Mouse (Mus musculus) testis, adult 2 months (tissue): ENCODE results near the gene Vat1l. TPM values are rescaled to one million over a fixed set of nuclear protein-coding genes. Genes with fewer than 3 reads are reported as not detected.
A peak's percentile ranks its signal among the peaks of the same experiment; 100 is the strongest.

Experiments used
- H3K27ac ChIP-seq: fragments of 200-500 bp; 2 replicates; pipeline ENCODE4 v1.5.1; 2012; ENCODE audit warnings: low read depth, low read length; ENCODE audit not compliant: control insufficient read depth, insufficient read depth
- H3K27me3 ChIP-seq: fragments of 200-500 bp; 2 replicates; pipeline ENCODE4 v1.6.1; 2012; ENCODE audit warnings: mild to moderate bottlenecking, low read length, moderate library complexity; ENCODE audit not compliant: control insufficient read depth, insufficient read depth
- H3K36me3 ChIP-seq: fragments of 200-500 bp; 2 replicates; pipeline ENCODE4 v1.6.1; 2012; ENCODE audit warnings: mild to moderate bottlenecking, low read length; ENCODE audit not compliant: control insufficient read depth, insufficient read depth
- H3K4me1 ChIP-seq: fragments of 200-500 bp; 2 replicates; pipeline ENCODE4 v1.6.1; 2012; ENCODE audit warnings: low read length; ENCODE audit not compliant: control insufficient read depth, insufficient read depth
- H3K4me3 ChIP-seq: fragments of 200-500 bp; 2 replicates; pipeline ENCODE4 v1.5.1; 2012; ENCODE audit warnings: low read depth, mild to moderate bottlenecking, low read length, moderate library complexity, mixed read lengths; ENCODE audit not compliant: control insufficient read depth
- CTCF ChIP-seq: fragments of 200-500 bp; IDR thresholded peaks from 2 replicates; pipeline ENCODE4 v1.5.1; 2012; ENCODE audit warnings: low read depth, mild to moderate bottlenecking, inconsistent platforms, low read length, moderate library complexity; ENCODE audit not compliant: control insufficient read depth, insufficient read depth, insufficient replicate concordance
- POLR2A ChIP-seq: fragments of 200-500 bp; IDR thresholded peaks from 2 replicates; pipeline ENCODE4 v1.6.1; 2012; ENCODE audit warnings: low read depth, mild to moderate bottlenecking, inconsistent platforms, low read length, moderate library complexity; ENCODE audit not compliant: control insufficient read depth
- polyA plus RNA-seq: library from polyadenylated mRNA; depleted of rRNA; stranded (reverse); fragments of >200 nt; gene quantifications from 2 replicates; pipeline ENCODE4 v1.2.3, GENCODE M21; 2012

The Vat1l gene
- polyA plus RNA-seq, 1 experiment = 0.41 TPM

GRCm38 (mm10) chr8:114335721-114336120 lies 130.3 kb downstream of the Vat1l start:
- no peak overlapping the region for H3K4me3 ChIP-seq
- TF ChIP-seq POLR2A (no peak), CTCF (no peak)
- H3K4me1 ChIP-seq = no peaks in the 10 kb centered on the region
- no peaks in the 10 kb centered on the region for H3K36me3 ChIP-seq
- H3K27ac ChIP-seq = no peak overlapping the region
- no peaks in the 10 kb centered on the region for H3K27me3 ChIP-seq

- TF ChIP-seq POLR2A (no peak), CTCF (peak; percentile 75; the same call in 1 of the 2 replicates)
- no peak overlapping the region for H3K27ac ChIP-seq
- H3K4me3 ChIP-seq = no peak overlapping the region
- H3K36me3 ChIP-seq = no peaks in the 10 kb centered on the region
- H3K4me1 ChIP-seq = no peaks in the 10 kb centered on the region
- no peaks in the 10 kb centered on the region for H3K27me3 ChIP-seq
Observed at GRCm38 (mm10) chr8:114342276-114342675, 136.9 kb downstream of the Vat1l start.

DNA sequence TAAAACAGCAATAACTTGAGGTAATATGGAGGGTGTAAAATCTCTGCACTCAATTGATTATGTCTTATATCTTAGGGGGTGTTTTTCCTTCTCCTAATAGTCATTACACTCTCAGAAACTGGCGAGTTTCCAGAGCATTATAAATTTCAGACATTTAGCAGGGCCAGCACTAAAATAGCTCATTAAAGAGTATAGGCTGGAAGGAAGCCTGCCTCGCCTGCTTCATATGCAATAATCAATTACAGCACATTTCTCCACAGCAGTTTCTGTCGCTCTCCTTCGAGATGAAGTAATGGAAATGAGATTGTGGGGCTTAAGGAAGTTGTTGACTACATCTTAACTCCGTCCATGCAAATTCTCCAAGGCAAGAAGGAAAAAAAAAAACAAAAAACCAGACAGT lies 139.4 kb downstream of the Vat1l start:
- Histone ChIP-seq H3K4me3 (no peak overlapping the region), H3K27me3 (no peaks in the 10 kb centered on the region), H3K4me1 (no peaks in the 10 kb centered on the region), H3K36me3 (no peaks in the 10 kb centered on the region), H3K27ac (no peak overlapping the region)
- TF ChIP-seq POLR2A = no peak
- TF ChIP-seq CTCF = no peak

- Histone ChIP-seq H3K36me3 (no peaks in the 10 kb centered on the region), H3K27ac (no peak overlapping the region), H3K4me1 (no peaks in the 10 kb centered on the region), H3K4me3 (no peak overlapping the region), H3K27me3 (no peaks in the 10 kb centered on the region)
- TF ChIP-seq CTCF (no peak), POLR2A (no peak)
Observed at GRCm38 (mm10) chr8:114346045-114346444, 140.6 kb downstream of the Vat1l start.

GRCm38 (mm10) chr8:114351643-114352427 lies 146.4 kb downstream of the Vat1l start:
- no peak for TF ChIP-seq POLR2A
- Histone ChIP-seq H3K36me3 (no peaks in the 10 kb centered on the region), H3K4me1 (peaks cover 3% of the 10 kb centered on the region), H3K27me3 (no peaks in the 10 kb centered on the region), H3K4me3 (peak overlapping the region; percentile 9; the same call in 1 of the 2 replicates), H3K27ac (no peak overlapping the region)

DNA sequence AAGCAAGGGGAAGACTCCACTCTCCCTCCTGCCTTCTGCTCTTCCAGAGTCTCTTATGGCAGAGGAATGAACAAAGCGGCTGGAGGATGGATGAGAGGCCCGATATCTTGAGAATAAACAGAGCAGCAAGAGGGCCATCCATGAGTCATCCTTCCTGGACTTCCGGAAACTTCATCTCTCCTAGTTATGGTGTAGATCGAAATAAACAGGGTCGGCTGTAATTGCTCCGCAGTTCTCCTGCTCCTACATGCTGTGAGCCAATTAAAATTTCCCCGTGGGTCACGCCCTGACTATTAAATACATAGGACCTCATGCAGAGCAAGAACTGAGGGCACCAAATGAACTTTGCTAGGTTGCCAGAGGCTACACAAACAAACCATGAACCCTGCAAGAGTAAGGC lies 155.1 kb downstream of the Vat1l start:
- Histone ChIP-seq H3K4me3 (no peak overlapping the region), H3K27me3 (no peaks in the 10 kb centered on the region), H3K36me3 (no peaks in the 10 kb centered on the region), H3K27ac (no peak overlapping the region), H3K4me1 (no peaks in the 10 kb centered on the region)
- TF ChIP-seq POLR2A = no peak
- no peak for TF ChIP-seq CTCF

- H3K36me3 ChIP-seq = no peaks in the 10 kb centered on the region
- H3K4me3 ChIP-seq = no peak overlapping the region
- TF ChIP-seq POLR2A (no peak), CTCF (no peak)
- H3K27ac ChIP-seq = no peak overlapping the region
- no peaks in the 10 kb centered on the region for H3K4me1 ChIP-seq
- H3K27me3 ChIP-seq = no peaks in the 10 kb centered on the region
Observed at GRCm38 (mm10) chr8:114363167-114363566, 157.8 kb downstream of the Vat1l start.
